Mouse (Mus musculus): ENCODE data around the gene Ash1l.

- TF ChIP-seq CTCF (IDR thresholded peaks at IDR 0.05) (no peak), EP300 (IDR thresholded peaks at IDR 0.05) (no peak)
Observed at GRCm38 (mm10) chr3:89113058-89113457, 162.6 kb downstream of the Ash1l start.

Measured in lung, postnatal 0 days (tissue).